ENCODE assay signal across 19 mouse cellular contexts in the genomic region with DNA sequence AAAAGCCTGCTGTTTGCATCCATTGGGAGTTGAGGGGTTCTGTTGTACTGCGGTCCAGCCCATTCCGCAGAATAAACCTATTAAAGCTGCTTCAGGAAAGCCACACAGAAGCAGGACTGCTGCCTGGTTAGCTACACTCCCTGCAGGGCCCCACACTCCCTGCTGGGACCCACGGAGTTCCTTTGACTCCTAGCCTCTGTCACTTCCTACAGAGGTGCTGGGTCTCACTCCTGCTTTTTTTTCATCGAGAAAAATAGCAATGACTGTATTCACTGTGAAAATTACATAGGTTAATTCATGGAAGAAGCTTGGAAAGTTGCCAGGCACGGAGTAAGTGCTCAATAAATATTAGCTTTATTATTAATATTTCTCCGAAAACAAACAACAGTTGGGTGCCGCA. TPM values are rescaled to one million over a fixed set of nuclear protein-coding genes. Genes with fewer than 3 reads are reported as not detected.
"Had no signal": no experiment of that assay in that cellular context is flagged by ENCODE, and none has a peak within 500 bp of the region (broad histone marks: within the 10 kb centered on the region; RNA-seq: fewer than 3 reads in every experiment).

No protein-coding gene starts in this region.

- H3K4me2 ChIP-seq: limb, embryonic 12.5 days; limb, embryonic 15.5 days; liver, embryonic 11.5 days; midbrain, embryonic 13.5 days had no signal

- H3K27ac ChIP-seq: limb, embryonic 12.5 days; limb, embryonic 15.5 days; liver, embryonic 14.5 days; midbrain, embryonic 13.5 days had no signal

- DNase-seq: kidney, adult 18-20 months; kidney, adult 9 months; kidney, postnatal 14 days; kidney, postnatal 4 days; left cerebral cortex, postnatal 4 days; liver, postnatal 0 days; right cerebral cortex, adult 18-20 months; right cerebral cortex, postnatal 14 days; right cerebral cortex, postnatal 4 days; thymus, adult 2 months; thymus, postnatal 14 days; thymus, postnatal 4 days had no signal

- H3K9me3 ChIP-seq: limb, embryonic 15.5 days had no signal

- H3K4me1 ChIP-seq: midbrain, embryonic 13.5 days had no signal

- H3K9ac ChIP-seq: limb, embryonic 12.5 days; limb, embryonic 15.5 days; liver, embryonic 14.5 days; liver, postnatal 0 days; midbrain, embryonic 13.5 days had no signal

- H3K4me3 ChIP-seq: limb, embryonic 12.5 days; limb, embryonic 15.5 days; midbrain, embryonic 13.5 days had no signal

- H3K27me3 ChIP-seq: limb, embryonic 12.5 days; limb, embryonic 15.5 days had no signal

- H3K36me3 ChIP-seq: limb, embryonic 12.5 days; limb, embryonic 15.5 days; midbrain, embryonic 13.5 days had no signal

- ATAC-seq: inflammation-experienced regulatory T-cells, adult 6 months; intestine, embryonic 16.5 days; liver, postnatal 0 days; midbrain, embryonic 13.5 days had no signal

RNA-seq across cellular contexts. Expression of gene Synm, which starts 33.9 kb away (rescaled TPM):
- polyA plus RNA-seq: inflammation-experienced regulatory T-cells, adult 6 months had no signal
